In the genomic region with DNA sequence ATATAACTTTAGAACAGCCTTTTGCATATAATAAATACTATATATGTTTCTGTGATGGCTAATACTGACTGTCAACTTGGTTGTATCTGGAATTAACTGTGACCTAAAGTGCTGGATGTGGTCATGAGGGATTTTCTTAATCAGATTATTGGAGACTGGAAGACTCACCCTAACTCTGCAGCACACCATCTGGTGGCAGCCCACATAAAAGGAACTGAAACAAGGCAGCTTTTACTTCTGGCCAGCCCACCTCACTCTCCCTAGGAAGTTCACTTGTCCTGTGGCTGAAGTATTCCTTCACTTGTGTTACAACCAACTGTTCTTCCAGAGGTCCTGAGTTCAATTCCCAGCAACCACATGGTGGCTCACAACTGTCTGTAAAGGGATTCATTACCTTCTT, we compare ENCODE assay signal across 20 mouse cellular contexts.
"Had no signal": no experiment of that assay in that cellular context is flagged by ENCODE, and none has a peak within 500 bp of the region (broad histone marks: within the 10 kb centered on the region; RNA-seq: fewer than 3 reads in every experiment).

No protein-coding gene starts in this region.

- H3K36me3 ChIP-seq: limb, embryonic 10.5 days; limb, embryonic 13.5 days; liver, embryonic 12.5 days; liver, embryonic 15.5 days; lung, embryonic 15.5 days; midbrain, embryonic 12.5 days; midbrain, embryonic 15.5 days had no signal

- H3K4me2 ChIP-seq: limb, embryonic 13.5 days; liver, embryonic 12.5 days; liver, embryonic 15.5 days; lung, embryonic 15.5 days; midbrain, embryonic 12.5 days; midbrain, embryonic 15.5 days had no signal

- ATAC-seq: intestine, postnatal 0 days; liver, embryonic 12.5 days; midbrain, embryonic 15.5 days had no signal

- H3K9ac ChIP-seq: limb, embryonic 13.5 days; liver, embryonic 12.5 days; liver, embryonic 15.5 days; lung, embryonic 15.5 days; midbrain, embryonic 12.5 days; midbrain, embryonic 15.5 days had no signal

- H3K4me3 ChIP-seq: layer of hippocampus, adult 2 months; limb, embryonic 10.5 days; limb, embryonic 13.5 days; liver, embryonic 12.5 days; liver, embryonic 15.5 days; lung, embryonic 15.5 days; midbrain, embryonic 12.5 days; midbrain, embryonic 15.5 days; myocyte had no signal

- H3K9me3 ChIP-seq: limb, embryonic 10.5 days; limb, embryonic 13.5 days; liver, embryonic 12.5 days; liver, embryonic 15.5 days; lung, embryonic 15.5 days; midbrain, embryonic 12.5 days; midbrain, embryonic 15.5 days had no signal

- H3K4me1 ChIP-seq: limb, embryonic 10.5 days; limb, embryonic 13.5 days; liver, embryonic 12.5 days; liver, embryonic 15.5 days; lung, embryonic 15.5 days; midbrain, embryonic 15.5 days had no signal

- H3K27ac ChIP-seq: kidney, postnatal 0 days; layer of hippocampus, adult 2 months; limb, embryonic 10.5 days; limb, embryonic 13.5 days; liver, embryonic 12.5 days; liver, embryonic 15.5 days; lung, embryonic 15.5 days; midbrain, embryonic 12.5 days; midbrain, embryonic 15.5 days had no signal

- H3K27me3 ChIP-seq: limb, embryonic 13.5 days; liver, embryonic 12.5 days; liver, embryonic 15.5 days; lung, embryonic 15.5 days; midbrain, embryonic 12.5 days; midbrain, embryonic 15.5 days had no signal

- DNase-seq: kidney, adult 2 months; kidney, postnatal 25 days; layer of hippocampus, adult 9-11 months; liver; lung, adult 18-20 months; lung, postnatal 10 days; lung, postnatal 36 days; thymus, adult 18-20 months; thymus, postnatal 4 days had no signal
